Mouse (Mus musculus) embryonic facial prominence, embryonic 15.5 days (tissue): Measurements from ENCODE around the gene Tecr. TPM values are rescaled to one million over a fixed set of nuclear protein-coding genes. Genes with fewer than 3 reads are reported as not detected.

ENCODE experiments used
- ATAC-seq: fragments of 200-750 bp; cut with Nextera tagmentation; 2 replicates; pipeline ENCODE4 v1.8.0; 2017; ENCODE audit warnings: low read depth, moderate TSS enrichment; ENCODE audit not compliant: insufficient number of reproducible peaks, low FRiP score, low TSS enrichment
- H3K27ac ChIP-seq: fragments of 300-500 bp; sonication (generic); replicated peaks from 2 replicates; pipeline ENCODE4 v1.5.1; 2015; ENCODE audit warnings: mild to moderate bottlenecking, inconsistent platforms
- H3K27me3 ChIP-seq: fragments of 300-500 bp; sonication (generic); 2 replicates; pipeline ENCODE4 v1.6.1; 2015; ENCODE audit warnings: inconsistent platforms
- H3K36me3 ChIP-seq: fragments of 300-500 bp; sonication (generic); 2 replicates; pipeline ENCODE4 v1.6.1; 2015; ENCODE audit warnings: mild to moderate bottlenecking, inconsistent platforms
- H3K4me1 ChIP-seq: fragments of 300-500 bp; sonication (generic); 2 replicates; pipeline ENCODE4 v1.6.1; 2015; ENCODE audit warnings: inconsistent platforms
- H3K4me2 ChIP-seq: fragments of 300-500 bp; sonication (generic); replicated peaks from 2 replicates; pipeline ENCODE4 v1.6.1; 2015; ENCODE audit warnings: mild to moderate bottlenecking, inconsistent platforms
- H3K4me3 ChIP-seq: fragments of 300-500 bp; sonication (generic); replicated peaks from 2 replicates; pipeline ENCODE4 v1.5.1; 2015; ENCODE audit warnings: mild to moderate bottlenecking, inconsistent platforms
- H3K9ac ChIP-seq: fragments of 300-500 bp; sonication (generic); 2 replicates; pipeline ENCODE4 v1.6.1; 2015; ENCODE audit warnings: inconsistent platforms
- H3K9me3 ChIP-seq: fragments of 300-500 bp; sonication (generic); replicated peaks from 2 replicates; pipeline ENCODE4 v1.6.1; 2016; ENCODE audit warnings: inconsistent platforms
- WGBS: fragments of 180-500 bp; shearing (Covaris S2); methylation state at CpG from one replicate; pipeline ENCODE4 v1.1.7; 2015; 5-methylcytosine and 5-hydroxymethylcytosine counted together
- polyA plus RNA-seq: library from polyadenylated mRNA; unstranded; fragments of >200 nt; fragmentation: Nextera tagmentation; extraction: Ambion mirVana; gene quantifications from 2 replicates; pipeline ENCODE4 v1.2.1, GENCODE M21; 2015

The Tecr gene
- polyA plus RNA-seq, 1 experiment from 2014 or later: 549 TPM

DNA sequence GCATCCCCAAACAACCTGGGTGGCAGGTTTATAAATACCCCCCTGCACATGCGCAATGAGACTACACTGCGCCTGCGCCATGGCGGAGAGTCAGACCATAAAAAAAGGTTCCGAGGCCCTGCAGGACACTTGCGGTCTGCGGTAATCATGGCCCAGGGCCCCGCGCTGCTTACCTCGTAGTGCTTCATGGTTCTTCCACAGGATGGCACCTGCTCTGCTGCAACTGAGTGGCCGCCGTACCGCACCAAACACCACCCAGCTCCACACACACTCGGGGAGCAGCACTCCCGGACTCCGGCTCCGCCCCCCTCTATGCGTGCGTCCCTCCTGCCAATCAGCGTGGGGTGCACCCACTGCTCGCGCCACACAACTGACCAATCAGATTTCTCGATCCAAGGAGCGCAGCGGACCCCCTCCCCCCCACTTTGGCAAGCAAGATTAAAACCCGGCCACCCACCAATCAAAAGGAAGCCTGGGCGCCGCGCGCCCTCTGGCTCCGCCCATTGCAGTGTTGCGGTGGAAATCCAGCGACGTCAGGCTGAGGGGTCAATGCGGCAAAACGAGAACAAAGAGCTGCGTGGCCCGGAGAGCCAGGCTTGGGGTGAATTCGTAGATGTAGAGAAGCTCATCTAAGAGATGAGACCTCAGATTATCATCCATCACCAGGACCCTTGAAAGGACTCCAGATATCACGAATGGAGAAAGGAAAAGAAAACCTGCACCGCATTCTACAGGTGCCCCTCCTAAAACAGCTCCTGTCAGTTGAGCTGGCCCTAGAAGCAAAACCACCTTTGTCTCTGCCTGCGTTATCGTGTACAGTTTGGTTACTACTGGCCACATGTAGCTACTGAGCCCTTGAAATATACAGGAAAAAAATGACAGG, 13.4 kb downstream of the Tecr start:
- under 1% methylated on average over 43 of the region's 43 CpGs for WGBS
- peak overlapping the region; percentile 72 for H3K9ac ChIP-seq
- peak overlapping the region; percentile 90 for H3K27ac ChIP-seq
- peaks cover 26% of the 10 kb centered on the region for H3K4me1 ChIP-seq
- peak overlapping the region; percentile 77 for H3K4me2 ChIP-seq
- H3K4me3 ChIP-seq: peak overlapping the region; percentile 61
- H3K9me3 ChIP-seq: no peaks in the 10 kb centered on the region
- peak; percentile 98 for ATAC-seq
- H3K27me3 ChIP-seq: no peaks in the 10 kb centered on the region
- H3K36me3 ChIP-seq: no peaks in the 10 kb centered on the region

- Histone ChIP-seq H3K36me3 (0 out of 2 replicates have a peak, but pooled peaks cover under 1% of the 10 kb centered on the region), H3K4me3 (peak overlapping the region; percentile 61), H3K4me2 (peak overlapping the region; percentile 77), H3K27me3 (no peaks in the 10 kb centered on the region), H3K9me3 (no peaks in the 10 kb centered on the region), H3K4me1 (peaks cover 26% of the 10 kb centered on the region), H3K9ac (peak overlapping the region; percentile 72), H3K27ac (peak overlapping the region; percentile 90)
- WGBS: 2% methylated on average over 22 of the region's 22 CpGs
- no peak for ATAC-seq
Measured at GRCm38 (mm10) chr8:83593325-83594166, 14.2 kb downstream of the Tecr start.

DNA sequence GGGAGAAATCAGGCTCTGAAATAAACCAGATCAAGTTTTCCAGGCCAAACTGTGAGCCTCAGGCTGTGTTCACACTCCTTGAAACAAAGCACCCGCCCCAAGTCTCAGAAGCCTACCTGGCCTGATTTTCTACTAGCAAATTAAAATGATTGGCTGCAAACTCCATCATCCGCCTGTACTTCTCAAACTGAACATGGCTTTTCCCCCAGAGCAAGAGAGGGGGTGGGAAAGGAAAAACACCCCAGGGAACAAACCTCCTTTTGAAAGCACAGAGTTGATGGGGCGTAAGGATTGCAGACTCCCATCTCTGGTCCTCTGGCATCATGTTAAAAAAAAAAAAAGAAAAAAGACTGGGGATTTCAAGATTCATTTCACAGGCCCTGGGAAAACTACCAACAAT, 15.1 kb downstream of the Tecr start:
- Histone ChIP-seq H3K4me2 (peak overlapping the region; percentile 77), H3K27me3 (no peaks in the 10 kb centered on the region), H3K36me3 (peaks cover 9% of the 10 kb centered on the region; the same call in 1 of the 2 replicates), H3K9ac (no peak overlapping the region), H3K4me1 (peaks cover 26% of the 10 kb centered on the region), H3K9me3 (no peaks in the 10 kb centered on the region), H3K27ac (peak overlapping the region; percentile 52), H3K4me3 (peak overlapping the region; percentile 61)
- WGBS: 43% methylated on average over 3 of the region's 3 CpGs
- no peak for ATAC-seq

- peaks cover 12% of the 10 kb centered on the region; the same call in 1 of the 2 replicates for H3K36me3 ChIP-seq
- no peaks in the 10 kb centered on the region for H3K9me3 ChIP-seq
- 77% methylated on average over 7 of the region's 7 CpGs for WGBS
- H3K4me2 ChIP-seq: no peak overlapping the region
- no peaks in the 10 kb centered on the region for H3K27me3 ChIP-seq
- ATAC-seq: no peak
- no peak overlapping the region for H3K9ac ChIP-seq
- H3K4me1 ChIP-seq: peaks cover 33% of the 10 kb centered on the region
- H3K27ac ChIP-seq: no peak overlapping the region
- H3K4me3 ChIP-seq: no peak overlapping the region
Measured at GRCm38 (mm10) chr8:83590488-83591023, 17.2 kb downstream of the Tecr start.

GRCm38 (mm10) chr8:83588886-83589285, 18.9 kb downstream of the Tecr start:
- Histone ChIP-seq H3K9ac (no peak overlapping the region), H3K4me1 (peaks cover 33% of the 10 kb centered on the region), H3K4me2 (no peak overlapping the region), H3K27me3 (no peaks in the 10 kb centered on the region), H3K27ac (no peak overlapping the region), H3K9me3 (no peaks in the 10 kb centered on the region), H3K4me3 (no peak overlapping the region), H3K36me3 (peaks cover 13% of the 10 kb centered on the region; the same call in 1 of the 2 replicates)
- ATAC-seq: no peak
- WGBS: 83% methylated on average over 5 of the region's 5 CpGs

- H3K4me1 ChIP-seq: peaks cover 33% of the 10 kb centered on the region
- no peak overlapping the region for H3K27ac ChIP-seq
- no peak overlapping the region for H3K4me2 ChIP-seq
- no peak overlapping the region for H3K9ac ChIP-seq
- H3K9me3 ChIP-seq: no peaks in the 10 kb centered on the region
- H3K36me3 ChIP-seq: peaks cover 16% of the 10 kb centered on the region; the same call in 1 of the 2 replicates
- ATAC-seq: no peak
- H3K4me3 ChIP-seq: no peak overlapping the region
- WGBS: 84% methylated on average over 6 of the region's 6 CpGs
- H3K27me3 ChIP-seq: no peaks in the 10 kb centered on the region
Measured at GRCm38 (mm10) chr8:83587644-83588043, 20.1 kb downstream of the Tecr start.

- no peak overlapping the region for H3K9ac ChIP-seq
- WGBS: 72% methylated on average over 3 of the region's 3 CpGs
- H3K4me3 ChIP-seq: no peak overlapping the region
- no peaks in the 10 kb centered on the region for H3K9me3 ChIP-seq
- H3K27me3 ChIP-seq: no peaks in the 10 kb centered on the region
- ATAC-seq: no peak
- H3K27ac ChIP-seq: no peak overlapping the region
- peaks cover 16% of the 10 kb centered on the region for H3K4me1 ChIP-seq
- H3K4me2 ChIP-seq: no peak overlapping the region
- peaks cover 16% of the 10 kb centered on the region; the same call in 1 of the 2 replicates for H3K36me3 ChIP-seq
Measured at GRCm38 (mm10) chr8:83585333-83585732, 22.4 kb downstream of the Tecr start.

DNA sequence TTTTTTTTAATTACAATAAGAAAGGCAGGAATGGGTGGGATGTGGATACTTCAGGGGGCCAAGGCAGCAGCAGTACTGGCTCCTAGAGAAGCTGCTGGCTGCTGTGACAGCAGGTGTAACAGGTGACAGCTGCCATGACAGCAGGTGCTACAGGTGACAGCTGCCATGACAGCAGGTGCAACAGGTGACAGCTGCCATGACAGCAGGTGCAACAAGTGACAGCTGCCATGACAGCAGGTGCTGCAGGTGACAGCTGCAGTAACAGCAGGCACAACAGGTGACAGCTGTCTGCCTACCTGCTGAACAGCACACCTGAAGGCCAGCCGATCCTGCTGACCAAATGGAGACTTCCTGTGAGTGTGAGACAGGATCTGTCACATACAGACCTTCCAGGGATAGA, 23.0 kb downstream of the Tecr start:
- Histone ChIP-seq H3K4me2 (no peak overlapping the region), H3K9me3 (no peaks in the 10 kb centered on the region), H3K4me1 (peaks cover 14% of the 10 kb centered on the region), H3K27me3 (no peaks in the 10 kb centered on the region), H3K9ac (no peak overlapping the region), H3K36me3 (peaks cover 16% of the 10 kb centered on the region; the same call in 1 of the 2 replicates), H3K4me3 (no peak overlapping the region), H3K27ac (no peak overlapping the region)
- 86% methylated on average over 1 of the region's 1 CpGs for WGBS
- no peak for ATAC-seq

- no peak for ATAC-seq
- H3K4me3 ChIP-seq: no peak overlapping the region
- no peaks in the 10 kb centered on the region for H3K27me3 ChIP-seq
- H3K4me2 ChIP-seq: no peak overlapping the region
- H3K9ac ChIP-seq: no peak overlapping the region
- peaks cover 12% of the 10 kb centered on the region; the same call in 1 of the 2 replicates for H3K36me3 ChIP-seq
- 82% methylated on average over 15 of the region's 15 CpGs for WGBS
- H3K27ac ChIP-seq: no peak overlapping the region
- H3K4me1 ChIP-seq: peaks cover 30% of the 10 kb centered on the region
- no peaks in the 10 kb centered on the region for H3K9me3 ChIP-seq
Measured at GRCm38 (mm10) chr8:83583236-83583635, 24.5 kb downstream of the Tecr start.

GRCm38 (mm10) chr8:83582226-83582625, 25.5 kb downstream of the Tecr start:
- H3K9ac ChIP-seq: no peak overlapping the region
- 82% methylated on average over 8 of the region's 8 CpGs for whole genome bisulfite sequencing
- no peak for ATAC-seq
- H3K4me3 ChIP-seq: no peak overlapping the region
- H3K9me3 ChIP-seq: no peaks in the 10 kb centered on the region
- H3K27ac ChIP-seq: no peak overlapping the region
- H3K4me2 ChIP-seq: no peak overlapping the region
- H3K36me3 ChIP-seq: peaks cover 4% of the 10 kb centered on the region; the same call in 1 of the 2 replicates
- no peaks in the 10 kb centered on the region for H3K27me3 ChIP-seq
- H3K4me1 ChIP-seq: peaks cover 37% of the 10 kb centered on the region

GRCm38 (mm10) chr8:83580826-83581225, 26.9 kb downstream of the Tecr start:
- Histone ChIP-seq H3K4me3 (no peak overlapping the region), H3K36me3 (peaks cover 4% of the 10 kb centered on the region; the same call in 1 of the 2 replicates), H3K9ac (no peak overlapping the region), H3K4me2 (no peak overlapping the region), H3K27me3 (no peaks in the 10 kb centered on the region), H3K27ac (no peak overlapping the region), H3K4me1 (peaks cover 45% of the 10 kb centered on the region), H3K9me3 (no peaks in the 10 kb centered on the region)
- WGBS: 89% methylated on average over 8 of the region's 8 CpGs
- no peak for ATAC-seq
